Mouse (Mus musculus): ENCODE measurements around the gene Olfml2b.

Gene Olfml2b

DNA sequence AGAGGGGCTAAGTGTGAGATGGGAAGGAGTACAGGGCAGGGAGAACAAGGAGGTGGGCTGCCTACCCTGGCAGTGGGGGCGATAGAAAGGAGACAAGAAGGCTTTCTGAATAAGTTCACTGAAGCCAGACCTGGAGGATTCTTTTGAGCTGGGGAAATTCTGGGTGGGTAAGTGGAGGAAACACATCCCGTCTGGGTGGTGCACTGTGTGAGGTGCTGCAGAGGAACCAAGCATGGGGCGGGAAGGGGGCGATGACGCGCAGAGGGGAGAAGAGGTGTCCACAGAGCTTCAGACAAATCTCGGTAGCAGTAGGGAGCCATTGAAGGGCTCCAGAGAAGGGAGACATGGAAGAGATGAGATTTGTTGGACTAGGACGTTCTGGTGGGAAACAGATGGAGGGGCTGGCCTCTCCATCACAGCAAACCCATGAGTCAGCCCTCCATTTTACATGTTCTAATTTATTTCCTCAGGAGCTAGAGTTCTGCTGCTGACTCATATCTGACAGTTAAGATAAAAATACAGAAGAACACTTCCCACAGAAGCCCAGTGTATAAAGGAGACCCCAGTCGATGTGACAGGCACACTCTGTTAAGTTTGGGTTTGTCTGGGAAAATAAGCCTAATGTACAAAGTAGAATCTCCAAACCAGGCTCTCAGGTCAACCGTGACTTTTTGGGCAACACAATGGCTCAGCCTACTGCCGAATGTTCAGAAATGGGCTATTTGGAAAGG is 87.7 kb downstream of the Olfml2b start:
- DNase-seq (ENCODE audit: low read depth, low spot score), result peak; percentile 85
